Mouse (Mus musculus): ENCODE measurements around the gene Eif2ak2.

DNA sequence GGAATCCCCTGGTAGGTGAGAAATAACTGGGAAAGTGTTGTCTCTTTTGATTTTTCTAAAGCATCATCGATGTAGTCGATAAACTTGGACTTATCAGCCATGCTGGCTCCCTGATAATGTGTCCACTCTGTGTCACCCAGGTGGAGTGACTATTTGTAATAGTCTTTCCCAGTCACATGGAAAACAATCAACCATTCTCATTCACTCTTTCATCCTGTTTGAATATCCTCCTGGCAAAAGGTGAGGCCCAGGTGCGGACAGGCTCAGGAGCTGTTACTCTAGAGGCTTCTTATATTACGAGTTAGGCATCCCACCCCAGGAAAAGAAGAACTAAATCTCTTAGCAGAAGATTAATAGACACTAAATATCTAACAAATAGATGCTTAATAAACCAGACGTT, 24.5 kb upstream of the Eif2ak2 start, which contains the start of gene Sult6b1:
- TF ChIP-seq CTCF (IDR thresholded peaks at IDR 0.05; ENCODE audit: borderline replicate concordance, control insufficient read depth, extremely low read depth, insufficient read depth, low read length, poor library complexity) (no peak), POLR2A (IDR thresholded peaks at IDR 0.05; ENCODE audit: control insufficient read depth, extremely low read depth, insufficient read depth, low read length, poor library complexity) (no peak)

Data from thymus, adult 2 months (tissue).